Comparison of ENCODE assay signal across 8 mouse cellular contexts in the genomic region with DNA sequence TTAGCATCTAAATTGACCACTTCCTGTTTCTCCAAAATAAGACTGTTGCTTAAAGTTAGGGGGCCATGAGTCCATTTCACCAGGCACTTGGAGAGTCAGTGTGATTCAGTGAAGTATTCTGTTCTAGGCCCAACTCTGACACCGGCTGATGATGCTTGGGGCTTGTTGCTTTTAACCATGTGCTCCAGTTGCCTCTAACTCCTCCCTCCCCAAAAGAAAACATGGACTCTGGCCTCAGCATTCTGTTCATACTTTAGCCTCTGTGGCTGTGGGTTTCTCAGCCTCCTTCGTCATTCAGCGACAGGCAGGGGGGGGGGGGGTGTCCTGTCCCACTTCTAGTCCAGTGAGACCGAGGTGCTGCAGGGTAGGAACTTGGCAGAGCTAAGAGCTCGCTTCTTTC.
A peak's percentile ranks its signal among the peaks of the same experiment; 100 is the strongest.
DNase-seq lines count a peak whose midpoint lies in the region; ATAC-seq and TF ChIP-seq lines count a peak whose summit lies in the region.

No protein-coding gene starts in this region.

- H3K4me3 ChIP-seq in lung, embryonic 14.5 days (ENCODE audit: low read depth, low read length): no peak overlapping the region
- H3K4me3 ChIP-seq in hindbrain, embryonic 13.5 days: peak overlapping the region; percentile 30; the same call in 1 of the 2 replicates
- H3K4me3 ChIP-seq in limb, embryonic 12.5 days (replicated peaks): peak overlapping the region; percentile 24
- peak overlapping the region; percentile 24 for H3K4me3 ChIP-seq in stomach, embryonic 14.5 days (ENCODE audit: low read depth, low read length)

- 59% methylated on average over 5 of the region's 5 CpGs for WGBS in lung, embryonic 14.5 days
- 72% methylated on average over 5 of the region's 5 CpGs for WGBS in hindbrain, embryonic 13.5 days
- WGBS in limb, embryonic 12.5 days: 75% methylated on average over 5 of the region's 5 CpGs
- WGBS in stomach, embryonic 14.5 days: 55% methylated on average over 5 of the region's 5 CpGs

- DNase-seq in lung, embryonic 14.5 days: no peak
- no peak for DNase-seq in lung, postnatal 14 days
- DNase-seq in layer of hippocampus, postnatal 25 days (ENCODE audit: extremely low spot score in 1 of 2, low spot score in 1 of 2): no peak
- DNase-seq in left cerebral cortex, adult 18-20 months (ENCODE audit: low spot score in 2 of 2): no peak
- DNase-seq in urinary bladder, adult 18-20 months (ENCODE audit: low spot score in 2 of 2): no peak

- H3K27ac ChIP-seq in lung, embryonic 14.5 days (ENCODE audit: low read depth): no peak overlapping the region
- H3K27ac ChIP-seq in hindbrain, embryonic 13.5 days: no peak overlapping the region
- no peak overlapping the region for H3K27ac ChIP-seq in limb, embryonic 12.5 days
- H3K27ac ChIP-seq in stomach, embryonic 14.5 days (ENCODE audit: low read length): no peak overlapping the region

- H3K4me1 ChIP-seq in lung, embryonic 14.5 days (ENCODE audit: insufficient read depth): no peaks in the 10 kb centered on the region
- peaks cover 7% of the 10 kb centered on the region; the same call in 1 of the 2 replicates for H3K4me1 ChIP-seq in hindbrain, embryonic 13.5 days (replicated peaks)
- H3K4me1 ChIP-seq in limb, embryonic 12.5 days (replicated peaks): 0 out of 2 replicates have a peak, but pooled peaks cover 11% of the 10 kb centered on the region
- H3K4me1 ChIP-seq in stomach, embryonic 14.5 days (ENCODE audit: control insufficient read depth, insufficient read depth, low read length): no peaks in the 10 kb centered on the region

- no peaks in the 10 kb centered on the region for H3K36me3 ChIP-seq in lung, embryonic 14.5 days (ENCODE audit: insufficient read depth)
- H3K36me3 ChIP-seq in hindbrain, embryonic 13.5 days: no peaks in the 10 kb centered on the region
- no peaks in the 10 kb centered on the region for H3K36me3 ChIP-seq in limb, embryonic 12.5 days
- H3K36me3 ChIP-seq in stomach, embryonic 14.5 days (ENCODE audit: control insufficient read depth, insufficient read depth, low read length): no peaks in the 10 kb centered on the region

- H3K4me2 ChIP-seq in lung, embryonic 14.5 days: peak overlapping the region; percentile 59
- H3K4me2 ChIP-seq in hindbrain, embryonic 13.5 days: peak overlapping the region; percentile 53
- peak overlapping the region; percentile 55 for H3K4me2 ChIP-seq in limb, embryonic 12.5 days
- H3K4me2 ChIP-seq in stomach, embryonic 14.5 days (replicated peaks; ENCODE audit: low read depth, low read length): peak overlapping the region; percentile 42

- TF ChIP-seq CTCF in lung, embryonic 14.5 days (IDR thresholded peaks at IDR 0.05; ENCODE audit: low read depth): no peak

- H3K9me3 ChIP-seq in lung, embryonic 14.5 days (ENCODE audit: low read depth, low read length): no peaks in the 10 kb centered on the region
- no peaks in the 10 kb centered on the region for H3K9me3 ChIP-seq in hindbrain, embryonic 13.5 days
- H3K9me3 ChIP-seq in limb, embryonic 12.5 days: no peaks in the 10 kb centered on the region
- no peaks in the 10 kb centered on the region for H3K9me3 ChIP-seq in stomach, embryonic 14.5 days (ENCODE audit: control insufficient read depth, low read depth, low read length)

- no peaks in the 10 kb centered on the region for H3K27me3 ChIP-seq in lung, embryonic 14.5 days (ENCODE audit: insufficient read depth, low read length)
- H3K27me3 ChIP-seq in hindbrain, embryonic 13.5 days: no peaks in the 10 kb centered on the region
- no peaks in the 10 kb centered on the region; the same call in 1 of the 2 replicates for H3K27me3 ChIP-seq in limb, embryonic 12.5 days
- no peaks in the 10 kb centered on the region for H3K27me3 ChIP-seq in stomach, embryonic 14.5 days (ENCODE audit: control insufficient read depth, insufficient read depth, low read length)

- ATAC-seq in lung, embryonic 14.5 days (ENCODE audit: insufficient read depth): peak; percentile 14; the same call in 1 of the 2 replicates
- ATAC-seq in hindbrain, embryonic 13.5 days (ENCODE audit: low FRiP score): no peak
- 0 out of 2 replicates have a peak, but pooled peaks have one; percentile 15 for ATAC-seq in limb, embryonic 12.5 days (ENCODE audit: insufficient number of reproducible peaks, insufficient read depth, low FRiP score, low TSS enrichment, low read depth)
- ATAC-seq in stomach, embryonic 14.5 days (ENCODE audit: insufficient number of reproducible peaks, insufficient read depth, low FRiP score, low read depth): no peak

- no peak overlapping the region for H3K9ac ChIP-seq in lung, embryonic 14.5 days
- H3K9ac ChIP-seq in hindbrain, embryonic 13.5 days: no peak overlapping the region
- H3K9ac ChIP-seq in limb, embryonic 12.5 days (replicated peaks): no peak overlapping the region
- no peak overlapping the region for H3K9ac ChIP-seq in stomach, embryonic 14.5 days (replicated peaks; ENCODE audit: low read depth, low read length)

Comparison
In these comparisons a context has a peak if more than half of its experiments do, and no peak if none do; other contexts are left out.
1. ATAC-seq: peak in lung, embryonic 14.5 days (single experiment) and limb, embryonic 12.5 days (single experiment); none in hindbrain, embryonic 13.5 days (single experiment) and stomach, embryonic 14.5 days (single experiment).
2. Peak in every context shown above with its lines, with median percentiles within 50 percentile points of each other: H3K4me2 ChIP-seq.